Mouse (Mus musculus) right cerebral cortex, postnatal 36 days (tissue): Measurements from ENCODE around the gene Acat2.
A peak's percentile ranks its signal among the peaks of the same experiment; 100 is the strongest.
"Not testable (repeated sequence)": the region's sequence is repeated elsewhere in the genome, so short reads cannot be mapped to it uniquely, and the experiment has no call there.

Experiments used
- DNase-seq, 2 experiments: peaks; one replicate each; pipeline ENCODE4 v3.0.0; 2022; ENCODE audit warnings: low spot score in 2 of 2, mixed read lengths in 1 of 2

The Acat2 gene

GRCm38 (mm10) chr17:12960331-12960873 is at the start of gene Acat2:
Gene Acat2 (minus strand): TSS chr17:12960747.
- DNase-seq = peak; percentile 93 to 95

GRCm38 (mm10) chr17:13009887-13010286 is 49.3 kb upstream of the Acat2 start:
- DNase-seq = no peak

GRCm38 (mm10) chr17:13008528-13008927 is 48.0 kb upstream of the Acat2 start:
- no peak for DNase-seq

- DNase-seq = peak; percentile 96 to 98
These were observed 47.3 kb upstream of the Acat2 start for GRCm38 (mm10) chr17:13007730-13008425.

- no peak for DNase-seq
These were observed 46.4 kb upstream of the Acat2 start for GRCm38 (mm10) chr17:13006984-13007383.

GRCm38 (mm10) chr17:13006546-13006945 is 46.0 kb upstream of the Acat2 start, which contains the start of gene Sod2:
Gene Sod2 (plus strand): TSS chr17:13006846.
- not testable (repeated sequence) for DNase-seq

GRCm38 (mm10) chr17:13004436-13004835 is 43.9 kb upstream of the Acat2 start:
- DNase-seq = not testable (repeated sequence)

- not testable (repeated sequence) for DNase-seq
These were observed 41.7 kb upstream of the Acat2 start for GRCm38 (mm10) chr17:13002243-13002642.

GRCm38 (mm10) chr17:12999069-12999468 is 38.5 kb upstream of the Acat2 start:
- DNase-seq = no peak

- no peak for DNase-seq
These were observed 37.3 kb upstream of the Acat2 start for GRCm38 (mm10) chr17:12997890-12998289.

GRCm38 (mm10) chr17:12996345-12996744 is 35.8 kb upstream of the Acat2 start:
- DNase-seq = peak; percentile 35 to 46

- DNase-seq = no peak
These were observed 33.5 kb upstream of the Acat2 start, which contains the start of gene Wtap for GRCm38 (mm10) chr17:12994069-12994468. Gene Wtap (minus strand): TSS chr17:12994169.

GRCm38 (mm10) chr17:12992470-12992991 is 32.0 kb upstream of the Acat2 start:
- DNase-seq = peak; percentile 92 to 93

GRCm38 (mm10) chr17:12991635-12992358 is 31.2 kb upstream of the Acat2 start:
- DNase-seq = peak; percentile 75 to 78

- DNase-seq = no peak
These were observed 30.7 kb upstream of the Acat2 start for GRCm38 (mm10) chr17:12991194-12991634.

- DNase-seq = no peak
These were observed 30.1 kb upstream of the Acat2 start for GRCm38 (mm10) chr17:12990567-12991145.

- not testable (repeated sequence) for DNase-seq
These were observed 27.5 kb upstream of the Acat2 start for GRCm38 (mm10) chr17:12988096-12988495.

- DNase-seq = no peak
These were observed 23.4 kb upstream of the Acat2 start for GRCm38 (mm10) chr17:12983988-12984387.

GRCm38 (mm10) chr17:12978546-12978945 is 18.0 kb upstream of the Acat2 start:
- no peak for DNase-seq

GRCm38 (mm10) chr17:12973851-12974250 is 13.3 kb upstream of the Acat2 start:
- no peak for DNase-seq

- DNase-seq = no peak
These were observed 6.6 kb upstream of the Acat2 start for GRCm38 (mm10) chr17:12967173-12967572.

GRCm38 (mm10) chr17:12963476-12963875 is 2.9 kb upstream of the Acat2 start:
- DNase-seq = no peak
